ENCODE assay signal across 27 mouse cellular contexts in genomic region chr15:21180191-21180590, GRCm38 (mm10).
DNase-seq lines count a peak whose midpoint lies in the region; ATAC-seq lines count a peak whose summit lies in the region.
"Had no signal": no experiment of that assay in that cellular context is flagged by ENCODE, and none has a peak within 500 bp of the region (broad histone marks: within the 10 kb centered on the region; RNA-seq: fewer than 3 reads in every experiment).

No protein-coding gene starts in this region.

- no peak for DNase-seq in forebrain, embryonic 11.5 days (ENCODE audit: low spot score)
- DNase-seq in right cerebral cortex, postnatal 4 days = peak; percentile 7
- no peak for DNase-seq in right cerebral cortex, adult 2 months (ENCODE audit: low spot score in 2 of 2)
- peak; percentile 11 for DNase-seq in layer of hippocampus, adult 9-10 months (ENCODE audit: low spot score)
- DNase-seq in gastrocnemius, postnatal 25 days = no peak
- no peak for DNase-seq in adrenal gland, postnatal 25 days
- DNase-seq: cerebellum, adult 18-20 months; cerebellum, postnatal 25 days; gastrocnemius, postnatal 10 days; heart, adult 18-20 months; heart, postnatal 10 days; kidney, postnatal 36 days; liver, embryonic 13.5 days; lung, adult 2 months; retina, postnatal 1 day; thymus, adult 2 months had no signal

- no peak overlapping the region for H3K9ac ChIP-seq in forebrain, embryonic 13.5 days
- no peak overlapping the region for H3K9ac ChIP-seq in forebrain, embryonic 11.5 days (ENCODE audit: low read length)
- H3K9ac ChIP-seq: embryonic facial prominence, embryonic 12.5 days; heart, embryonic 12.5 days; kidney, embryonic 15.5 days; liver, embryonic 13.5 days; midbrain, embryonic 15.5 days; neural tube, embryonic 12.5 days had no signal

- no peak overlapping the region for H3K4me2 ChIP-seq in forebrain, embryonic 13.5 days
- H3K4me2 ChIP-seq in forebrain, embryonic 11.5 days (ENCODE audit: low read depth, low read length, severe bottlenecking) = no peak overlapping the region
- H3K4me2 ChIP-seq: embryonic facial prominence, embryonic 12.5 days; heart, embryonic 12.5 days; kidney, embryonic 15.5 days; liver, embryonic 13.5 days; midbrain, embryonic 15.5 days; neural tube, embryonic 12.5 days had no signal

- no peaks in the 10 kb centered on the region for H3K9me3 ChIP-seq in forebrain, embryonic 13.5 days (replicated peaks)
- H3K9me3 ChIP-seq in forebrain, embryonic 11.5 days (ENCODE audit: control insufficient read depth, low read length) = no peaks in the 10 kb centered on the region
- H3K9me3 ChIP-seq: embryonic facial prominence, embryonic 12.5 days; heart, embryonic 12.5 days; hindbrain, embryonic 10.5 days; kidney, embryonic 15.5 days; liver, embryonic 13.5 days; midbrain, embryonic 15.5 days; neural tube, embryonic 12.5 days had no signal

- H3K4me1 ChIP-seq in forebrain, embryonic 13.5 days = no peaks in the 10 kb centered on the region
- H3K4me1 ChIP-seq in forebrain, embryonic 11.5 days (replicated peaks; ENCODE audit: control insufficient read depth, insufficient read depth, low read length) = no peaks in the 10 kb centered on the region
- H3K4me1 ChIP-seq: embryonic facial prominence, embryonic 12.5 days; heart, embryonic 12.5 days; hindbrain, embryonic 10.5 days; kidney, embryonic 15.5 days; liver, embryonic 13.5 days; neural tube, embryonic 12.5 days had no signal

- no peak overlapping the region for H3K27ac ChIP-seq in forebrain, embryonic 13.5 days
- no peak overlapping the region for H3K27ac ChIP-seq in forebrain, embryonic 11.5 days (ENCODE audit: low read depth, low read length)
- H3K27ac ChIP-seq: embryonic facial prominence, embryonic 12.5 days; hindbrain, embryonic 10.5 days; kidney, embryonic 15.5 days; left cerebral cortex, adult 2 months; liver, embryonic 13.5 days; midbrain, embryonic 15.5 days; neural tube, embryonic 12.5 days; stomach, postnatal 0 days had no signal

- no peak overlapping the region for H3K4me3 ChIP-seq in forebrain, embryonic 13.5 days
- no peak overlapping the region for H3K4me3 ChIP-seq in forebrain, embryonic 11.5 days (ENCODE audit: low read depth, low read length)
- H3K4me3 ChIP-seq: embryonic facial prominence, embryonic 12.5 days; heart, embryonic 12.5 days; hindbrain, embryonic 10.5 days; kidney, embryonic 15.5 days; left cerebral cortex, adult 2 months; liver, embryonic 13.5 days; midbrain, embryonic 15.5 days; neural tube, embryonic 12.5 days had no signal

- no peaks in the 10 kb centered on the region for H3K36me3 ChIP-seq in forebrain, embryonic 13.5 days (ENCODE audit: poor library complexity, severe bottlenecking)
- H3K36me3 ChIP-seq in forebrain, embryonic 11.5 days (ENCODE audit: control insufficient read depth, insufficient read depth, low read length) = no peaks in the 10 kb centered on the region
- H3K36me3 ChIP-seq: embryonic facial prominence, embryonic 12.5 days; heart, embryonic 12.5 days; hindbrain, embryonic 10.5 days; kidney, embryonic 15.5 days; liver, embryonic 13.5 days; midbrain, embryonic 15.5 days; neural tube, embryonic 12.5 days had no signal

- H3K27me3 ChIP-seq in forebrain, embryonic 13.5 days = no peaks in the 10 kb centered on the region
- no peaks in the 10 kb centered on the region for H3K27me3 ChIP-seq in forebrain, embryonic 11.5 days (ENCODE audit: control insufficient read depth, insufficient read depth, low read length)
- H3K27me3 ChIP-seq: embryonic facial prominence, embryonic 12.5 days; heart, embryonic 12.5 days; kidney, embryonic 15.5 days; liver, embryonic 13.5 days; midbrain, embryonic 15.5 days; neural tube, embryonic 12.5 days had no signal

- ATAC-seq in forebrain, embryonic 13.5 days = peak; percentile 80; the same call in 1 of the 2 replicates
- no peak for ATAC-seq in forebrain, embryonic 11.5 days (replicated peaks; ENCODE audit: low FRiP score)
- ATAC-seq in megakaryocyte progenitor cell, adult 5-6 weeks (replicated peaks; ENCODE audit: poor library complexity) = no peak
- ATAC-seq: intestine, postnatal 0 days; midbrain, embryonic 15.5 days had no signal

- WGBS in forebrain, embryonic 13.5 days = 60% methylated on average over 4 of the region's 4 CpGs
- WGBS in forebrain, embryonic 11.5 days = 58% methylated on average over 4 of the region's 4 CpGs

Comparison
In these comparisons a context has a peak if more than half of its experiments do, and no peak if none do; other contexts are left out.
1. DNase-seq: peak in right cerebral cortex, postnatal 4 days (single experiment) and layer of hippocampus, adult 9-10 months (single experiment); none in forebrain, embryonic 11.5 days (single experiment), right cerebral cortex, adult 2 months (0 of 2), gastrocnemius, postnatal 25 days (single experiment) and adrenal gland, postnatal 25 days (single experiment).